Mouse (Mus musculus): ENCODE data around the gene Csf2rb. TPM values are rescaled to one million over a fixed set of nuclear protein-coding genes. Genes with fewer than 3 reads are reported as not detected.

Gene Csf2rb
- polyA plus RNA-seq, 1 experiment from 2014 or later, result 1.8 TPM

- Histone ChIP-seq H3K36me3 (ENCODE audit: control insufficient read depth, insufficient read depth, low read length) (no peaks in the 10 kb centered on the region), H3K27ac (ENCODE audit: low read depth, low read length) (no peak overlapping the region), H3K9me3 (ENCODE audit: control insufficient read depth, low read length) (no peaks in the 10 kb centered on the region), H3K4me3 (ENCODE audit: low read depth, low read length) (no peak overlapping the region), H3K9ac (ENCODE audit: low read length) (no peak overlapping the region), H3K4me1 (ENCODE audit: control insufficient read depth, insufficient read depth, low read length) (no peaks in the 10 kb centered on the region), H3K27me3 (ENCODE audit: control insufficient read depth, insufficient read depth, low read length) (no peaks in the 10 kb centered on the region; the same call in 1 of the 2 replicates), H3K4me2 (no peak overlapping the region)
- 87% methylated on average over 2 of the region's 2 CpGs for WGBS
- no peak for DNase-seq (ENCODE audit: low spot score, missing footprints)
- no peak for ATAC-seq (ENCODE audit: low FRiP score)
Observed at GRCm38 (mm10) chr15:78365916-78366315, 40.4 kb downstream of the Csf2rb start.

- H3K27ac ChIP-seq (ENCODE audit: low read depth, low read length), result no peak overlapping the region
- WGBS, result 89% methylated on average over 8 of the region's 8 CpGs
- no peak overlapping the region for H3K4me3 ChIP-seq (ENCODE audit: low read depth, low read length)
- ATAC-seq (ENCODE audit: low FRiP score) (no peak), DNase-seq (ENCODE audit: low spot score, missing footprints) (no peak)
- H3K4me2 ChIP-seq, result no peak overlapping the region
- no peaks in the 10 kb centered on the region for H3K9me3 ChIP-seq (ENCODE audit: control insufficient read depth, low read length)
- H3K36me3 ChIP-seq (ENCODE audit: control insufficient read depth, insufficient read depth, low read length), result no peaks in the 10 kb centered on the region
- H3K9ac ChIP-seq (ENCODE audit: low read length), result no peak overlapping the region
- no peaks in the 10 kb centered on the region for H3K4me1 ChIP-seq (ENCODE audit: control insufficient read depth, insufficient read depth, low read length)
- no peaks in the 10 kb centered on the region; the same call in 1 of the 2 replicates for H3K27me3 ChIP-seq (ENCODE audit: control insufficient read depth, insufficient read depth, low read length)
Observed at GRCm38 (mm10) chr15:78366875-78367274, 41.3 kb downstream of the Csf2rb start.

DNA sequence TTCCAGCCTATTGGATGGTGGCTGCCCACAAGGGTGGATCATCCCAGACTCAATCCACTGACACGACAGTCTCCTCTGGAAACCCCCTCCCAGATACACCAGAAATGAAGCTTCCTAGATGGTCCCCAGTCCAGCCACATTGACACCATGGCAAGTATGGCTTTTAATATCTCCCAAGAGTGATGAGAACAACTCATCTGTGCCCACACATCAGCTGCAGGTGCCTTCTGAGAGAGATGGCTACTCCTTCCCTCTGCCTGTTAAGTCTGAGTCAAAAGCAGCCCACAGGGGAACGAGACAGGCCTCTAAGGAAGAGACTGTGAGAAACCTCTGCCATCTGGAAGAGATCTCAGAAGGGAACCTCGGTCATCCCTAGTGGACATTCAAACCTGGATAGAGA is 42.3 kb downstream of the Csf2rb start:
- ATAC-seq (ENCODE audit: low FRiP score), result no peak
- no peaks in the 10 kb centered on the region for H3K36me3 ChIP-seq (ENCODE audit: control insufficient read depth, insufficient read depth, low read length)
- 75% methylated on average over 3 of the region's 3 CpGs for WGBS

DNA sequence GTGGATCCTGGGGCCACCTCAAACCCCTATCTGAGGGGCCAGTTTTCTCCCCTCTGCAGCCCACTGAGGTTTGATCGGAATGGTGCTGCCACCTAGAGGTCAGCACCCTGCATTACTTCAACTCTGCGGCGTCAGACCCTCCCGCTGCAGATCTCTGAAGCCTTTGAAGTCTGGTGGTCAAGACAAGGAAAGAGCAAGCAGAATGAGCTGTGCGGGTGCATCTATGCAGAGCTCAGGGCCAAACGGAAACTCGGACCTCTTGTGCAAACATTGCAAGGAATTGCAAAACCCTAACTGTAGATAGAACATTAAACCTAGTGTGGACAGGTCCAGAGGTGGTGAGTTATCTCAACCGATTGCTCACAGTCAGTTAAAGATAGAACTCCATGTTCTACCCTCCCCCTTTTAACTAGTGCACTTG is 43.4 kb downstream of the Csf2rb start:
- Histone ChIP-seq H3K9me3 (ENCODE audit: control insufficient read depth, low read length) (no peaks in the 10 kb centered on the region), H3K27me3 (ENCODE audit: control insufficient read depth, insufficient read depth, low read length) (no peaks in the 10 kb centered on the region; the same call in 1 of the 2 replicates), H3K4me1 (ENCODE audit: control insufficient read depth, insufficient read depth, low read length) (no peaks in the 10 kb centered on the region), H3K4me3 (ENCODE audit: low read depth, low read length) (no peak overlapping the region), H3K9ac (ENCODE audit: low read length) (no peak overlapping the region), H3K4me2 (no peak overlapping the region), H3K36me3 (ENCODE audit: control insufficient read depth, insufficient read depth, low read length) (no peaks in the 10 kb centered on the region), H3K27ac (ENCODE audit: low read depth, low read length) (no peak overlapping the region)
- 13% methylated on average over 8 of the region's 8 CpGs for WGBS
- no peak for ATAC-seq (ENCODE audit: low FRiP score)
- peak; percentile 93 for DNase-seq (ENCODE audit: low spot score, missing footprints)

More for the DNA sequence above, 42.3 kb downstream of the Csf2rb start:
- Histone ChIP-seq H3K27me3 (ENCODE audit: control insufficient read depth, insufficient read depth, low read length) (no peaks in the 10 kb centered on the region; the same call in 1 of the 2 replicates), H3K27ac (ENCODE audit: low read depth, low read length) (no peak overlapping the region), H3K4me3 (ENCODE audit: low read depth, low read length) (no peak overlapping the region), H3K9me3 (ENCODE audit: control insufficient read depth, low read length) (no peaks in the 10 kb centered on the region), H3K9ac (ENCODE audit: low read length) (no peak overlapping the region), H3K4me1 (ENCODE audit: control insufficient read depth, insufficient read depth, low read length) (no peaks in the 10 kb centered on the region), H3K4me2 (no peak overlapping the region)
- DNase-seq (ENCODE audit: low spot score, missing footprints), result no peak

DNA sequence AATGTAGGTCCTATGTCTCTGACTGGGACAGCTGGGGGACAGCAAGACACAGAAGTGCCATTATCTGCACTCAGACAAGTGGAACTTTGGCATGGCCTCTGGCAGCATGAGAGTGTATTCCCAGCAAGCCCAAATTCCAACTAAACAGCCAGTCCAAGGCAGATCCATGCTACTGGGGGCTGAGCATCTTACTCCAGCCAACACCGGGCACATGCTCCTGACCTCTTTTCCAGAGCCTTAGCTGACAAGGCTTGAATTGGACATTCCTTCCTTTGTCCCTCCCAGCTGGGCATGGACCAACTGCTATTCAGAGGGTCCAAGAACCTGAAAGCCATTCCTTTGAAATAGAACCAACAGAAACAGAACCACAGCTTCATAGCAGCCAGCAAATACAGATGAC is 44.1 kb downstream of the Csf2rb start:
- ATAC-seq (ENCODE audit: low FRiP score) (no peak), DNase-seq (ENCODE audit: low spot score, missing footprints) (no peak)
- Histone ChIP-seq H3K27me3 (ENCODE audit: control insufficient read depth, insufficient read depth, low read length) (no peaks in the 10 kb centered on the region; the same call in 1 of the 2 replicates), H3K27ac (ENCODE audit: low read depth, low read length) (no peak overlapping the region), H3K9ac (ENCODE audit: low read length) (no peak overlapping the region), H3K9me3 (ENCODE audit: control insufficient read depth, low read length) (no peaks in the 10 kb centered on the region), H3K36me3 (ENCODE audit: control insufficient read depth, insufficient read depth, low read length) (no peaks in the 10 kb centered on the region), H3K4me1 (ENCODE audit: control insufficient read depth, insufficient read depth, low read length) (no peaks in the 10 kb centered on the region), H3K4me3 (ENCODE audit: low read depth, low read length) (no peak overlapping the region), H3K4me2 (no peak overlapping the region)
- WGBS, result 60% methylated on average over 1 of the region's 1 CpGs

DNA sequence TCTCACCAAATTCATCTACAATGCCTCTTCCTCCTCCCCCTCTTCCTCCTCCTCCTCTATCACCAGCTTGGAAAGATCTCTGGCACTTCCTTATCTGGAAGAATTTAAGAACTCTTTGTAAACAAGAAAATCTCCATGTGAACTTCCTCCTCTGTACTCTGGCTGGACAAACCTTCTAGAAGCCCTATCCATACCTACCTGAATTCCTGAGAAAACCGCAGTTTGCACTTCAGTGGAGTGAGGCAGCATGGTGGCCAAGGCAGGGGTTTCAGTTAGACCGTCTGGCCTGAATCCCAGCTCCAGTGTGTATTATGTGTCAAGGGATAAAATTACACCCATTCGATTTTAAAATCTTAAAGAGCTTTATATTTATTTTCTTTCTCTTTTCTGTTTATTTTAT is 47.2 kb downstream of the Csf2rb start:
- Histone ChIP-seq H3K27ac (ENCODE audit: low read depth, low read length) (no peak overlapping the region), H3K4me2 (no peak overlapping the region), H3K4me3 (ENCODE audit: low read depth, low read length) (no peak overlapping the region), H3K36me3 (ENCODE audit: control insufficient read depth, insufficient read depth, low read length) (no peaks in the 10 kb centered on the region), H3K4me1 (ENCODE audit: control insufficient read depth, insufficient read depth, low read length) (no peaks in the 10 kb centered on the region), H3K9me3 (ENCODE audit: control insufficient read depth, low read length) (no peaks in the 10 kb centered on the region), H3K27me3 (ENCODE audit: control insufficient read depth, insufficient read depth, low read length) (no peaks in the 10 kb centered on the region; the same call in 1 of the 2 replicates), H3K9ac (ENCODE audit: low read length) (no peak overlapping the region)
- no peak for DNase-seq (ENCODE audit: low spot score, missing footprints)
- no peak for ATAC-seq (ENCODE audit: low FRiP score)
- 74% methylated on average over 3 of the region's 3 CpGs for WGBS

DNA sequence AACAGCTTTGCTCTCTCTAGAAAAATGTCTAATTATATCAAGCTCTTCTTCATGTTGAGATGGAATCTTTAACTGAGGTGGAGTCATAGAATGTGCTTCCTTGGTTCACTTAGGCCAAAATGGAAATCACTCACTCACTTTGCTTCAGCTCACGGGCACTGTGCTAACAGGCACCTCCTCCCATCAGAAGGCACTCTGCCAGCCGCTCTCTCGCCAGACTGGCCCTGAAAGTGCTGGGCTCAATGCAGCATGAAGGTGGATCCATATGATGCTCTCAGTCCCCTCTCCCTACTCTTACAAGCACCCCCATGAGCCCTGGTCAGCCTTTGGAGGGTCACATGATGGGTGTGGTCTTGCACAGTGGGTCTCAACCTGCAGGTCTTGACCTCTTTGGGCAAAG is 48.7 kb downstream of the Csf2rb start:
- no peaks in the 10 kb centered on the region; the same call in 1 of the 2 replicates for H3K27me3 ChIP-seq (ENCODE audit: control insufficient read depth, insufficient read depth, low read length)
- no peaks in the 10 kb centered on the region for H3K36me3 ChIP-seq (ENCODE audit: control insufficient read depth, insufficient read depth, low read length)
- no peak overlapping the region for H3K4me3 ChIP-seq (ENCODE audit: low read depth, low read length)
- H3K9ac ChIP-seq (ENCODE audit: low read length), result no peak overlapping the region
- 84% methylated on average over 3 of the region's 3 CpGs for WGBS
- no peak overlapping the region for H3K27ac ChIP-seq (ENCODE audit: low read depth, low read length)
- no peaks in the 10 kb centered on the region for H3K9me3 ChIP-seq (ENCODE audit: control insufficient read depth, low read length)
- no peak for ATAC-seq (ENCODE audit: low FRiP score)
- no peak overlapping the region for H3K4me2 ChIP-seq
- no peak for DNase-seq (ENCODE audit: low spot score, missing footprints)
- no peaks in the 10 kb centered on the region for H3K4me1 ChIP-seq (ENCODE audit: control insufficient read depth, insufficient read depth, low read length)

GRCm38 (mm10) chr15:78377859-78378258 is 52.3 kb downstream of the Csf2rb start:
- H3K27me3 ChIP-seq (ENCODE audit: control insufficient read depth, insufficient read depth, low read length), result no peaks in the 10 kb centered on the region
- DNase-seq (ENCODE audit: low spot score, missing footprints) (no peak), ATAC-seq (ENCODE audit: low FRiP score) (no peak)
- no peak overlapping the region for H3K27ac ChIP-seq (ENCODE audit: low read depth, low read length)
- H3K4me3 ChIP-seq (ENCODE audit: low read depth, low read length), result no peak overlapping the region
- H3K36me3 ChIP-seq (ENCODE audit: control insufficient read depth, insufficient read depth, low read length), result no peaks in the 10 kb centered on the region
- no peak overlapping the region for H3K9ac ChIP-seq (ENCODE audit: low read length)
- no peaks in the 10 kb centered on the region for H3K9me3 ChIP-seq (ENCODE audit: control insufficient read depth, low read length)
- WGBS, result 88% methylated on average over 10 of the region's 10 CpGs
- H3K4me1 ChIP-seq (ENCODE audit: control insufficient read depth, insufficient read depth, low read length), result no peaks in the 10 kb centered on the region
- H3K4me2 ChIP-seq, result no peak overlapping the region

DNA sequence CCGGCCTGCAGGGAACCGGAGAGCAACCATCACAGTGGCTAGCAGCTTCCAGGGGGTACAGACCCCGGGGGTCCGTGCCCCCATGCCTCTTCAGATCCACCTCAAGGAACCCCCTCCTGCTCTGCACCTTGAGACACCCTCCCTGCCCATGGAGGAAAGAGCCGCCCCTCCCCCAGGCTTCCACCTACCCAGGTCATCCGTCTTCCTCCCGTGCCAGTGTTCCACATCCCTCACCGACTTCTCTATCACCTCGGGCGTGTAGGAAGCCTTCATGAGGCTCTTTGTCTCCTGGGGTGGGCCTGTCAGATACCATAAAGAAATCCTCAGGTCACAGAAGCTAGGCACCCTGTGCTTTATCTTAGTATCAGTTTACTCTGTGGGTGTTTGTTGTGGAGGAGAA is 53.0 kb downstream of the Csf2rb start:
- no peak for DNase-seq (ENCODE audit: low spot score, missing footprints)
- 91% methylated on average over 10 of the region's 10 CpGs for WGBS

DNA sequence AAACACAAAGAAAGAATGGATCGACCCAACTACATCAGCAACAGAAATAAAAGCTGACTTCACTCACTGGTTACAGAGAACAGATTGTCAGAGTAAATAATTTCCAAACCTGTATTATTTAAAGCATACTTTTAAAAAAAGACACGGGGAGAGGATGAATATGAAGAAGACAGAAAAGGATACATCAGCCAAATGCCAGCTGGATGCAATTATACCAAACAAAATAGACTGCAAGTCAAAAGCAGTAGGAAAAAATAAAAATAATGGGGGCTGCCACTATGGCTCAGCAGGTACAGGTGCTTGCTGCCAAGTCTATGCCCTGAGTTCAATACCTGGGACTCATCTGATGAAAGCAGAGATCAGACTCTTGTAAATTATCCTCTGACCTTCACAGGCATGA is 54.7 kb downstream of the Csf2rb start:
- 89% methylated on average over 2 of the region's 2 CpGs for WGBS
- no peak overlapping the region for H3K4me2 ChIP-seq
- H3K9ac ChIP-seq (ENCODE audit: low read length), result no peak overlapping the region
- no peaks in the 10 kb centered on the region for H3K36me3 ChIP-seq (ENCODE audit: control insufficient read depth, insufficient read depth, low read length)
- H3K4me1 ChIP-seq (ENCODE audit: control insufficient read depth, insufficient read depth, low read length), result no peaks in the 10 kb centered on the region
- H3K9me3 ChIP-seq (ENCODE audit: control insufficient read depth, low read length), result no peaks in the 10 kb centered on the region
- H3K27me3 ChIP-seq (ENCODE audit: control insufficient read depth, insufficient read depth, low read length), result no peaks in the 10 kb centered on the region
- H3K27ac ChIP-seq (ENCODE audit: low read depth, low read length), result no peak overlapping the region
- DNase-seq (ENCODE audit: low spot score, missing footprints), result no peak
- no peak for ATAC-seq (ENCODE audit: low FRiP score)
- H3K4me3 ChIP-seq (ENCODE audit: low read depth, low read length), result no peak overlapping the region

More for the DNA sequence above, 53.0 kb downstream of the Csf2rb start:
- H3K36me3 ChIP-seq (ENCODE audit: control insufficient read depth, insufficient read depth, low read length), result no peaks in the 10 kb centered on the region
- no peak overlapping the region for H3K9ac ChIP-seq (ENCODE audit: low read length)
- no peak overlapping the region for H3K27ac ChIP-seq (ENCODE audit: low read depth, low read length)
- H3K4me3 ChIP-seq (ENCODE audit: low read depth, low read length), result no peak overlapping the region
- ATAC-seq (ENCODE audit: low FRiP score), result no peak
- H3K9me3 ChIP-seq (ENCODE audit: control insufficient read depth, low read length), result no peaks in the 10 kb centered on the region
- H3K4me2 ChIP-seq, result no peak overlapping the region
- no peaks in the 10 kb centered on the region for H3K4me1 ChIP-seq (ENCODE audit: control insufficient read depth, insufficient read depth, low read length)
- no peaks in the 10 kb centered on the region for H3K27me3 ChIP-seq (ENCODE audit: control insufficient read depth, insufficient read depth, low read length)

All from midbrain, embryonic 11.5 days (tissue).